Mouse (Mus musculus): Measurements from ENCODE around the gene Gm26920.

Gene Gm26920

DNA sequence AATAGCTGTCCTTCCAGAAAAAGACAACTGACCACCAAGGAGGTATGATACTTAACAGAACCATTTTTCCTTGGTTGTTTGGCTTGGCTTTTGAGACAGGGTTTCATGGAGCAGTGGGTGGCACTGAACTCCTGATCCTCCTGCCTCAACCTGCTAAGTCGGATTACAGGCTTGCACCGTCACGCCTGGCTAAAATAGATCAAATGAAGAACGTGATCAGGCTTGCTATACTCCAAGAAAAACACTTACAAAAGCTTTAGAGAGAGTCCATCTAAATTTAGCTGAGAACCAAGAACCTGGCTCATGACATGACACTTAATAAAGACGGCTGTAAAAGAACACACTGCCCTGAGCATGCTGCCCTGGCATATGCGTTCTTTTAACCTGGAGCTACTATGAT, 29.9 kb downstream of the Gm26920 start:
- DNase-seq (ENCODE audit: low read depth, low spot score) = no peak

DNA sequence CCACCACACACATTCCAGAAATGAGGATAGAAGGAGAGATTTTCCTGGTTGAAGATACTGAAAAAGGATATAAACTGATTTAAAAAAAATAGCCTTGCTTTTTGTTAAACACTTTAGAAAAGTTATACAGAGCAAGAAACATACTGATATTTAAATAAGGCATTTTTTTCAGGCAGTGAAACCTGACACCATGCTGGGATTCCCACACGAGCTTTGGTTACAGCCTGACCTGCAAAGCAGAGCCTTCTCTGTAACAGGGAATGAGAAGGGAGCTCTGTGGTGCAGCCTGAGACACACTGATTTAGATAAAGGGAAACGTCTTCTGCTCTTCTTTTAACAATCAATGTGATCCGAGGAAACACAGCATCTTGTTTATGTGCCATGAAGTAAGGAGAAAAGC, 36.6 kb downstream of the Gm26920 start:
- DNase-seq (ENCODE audit: low read depth, low spot score) = no peak

DNA sequence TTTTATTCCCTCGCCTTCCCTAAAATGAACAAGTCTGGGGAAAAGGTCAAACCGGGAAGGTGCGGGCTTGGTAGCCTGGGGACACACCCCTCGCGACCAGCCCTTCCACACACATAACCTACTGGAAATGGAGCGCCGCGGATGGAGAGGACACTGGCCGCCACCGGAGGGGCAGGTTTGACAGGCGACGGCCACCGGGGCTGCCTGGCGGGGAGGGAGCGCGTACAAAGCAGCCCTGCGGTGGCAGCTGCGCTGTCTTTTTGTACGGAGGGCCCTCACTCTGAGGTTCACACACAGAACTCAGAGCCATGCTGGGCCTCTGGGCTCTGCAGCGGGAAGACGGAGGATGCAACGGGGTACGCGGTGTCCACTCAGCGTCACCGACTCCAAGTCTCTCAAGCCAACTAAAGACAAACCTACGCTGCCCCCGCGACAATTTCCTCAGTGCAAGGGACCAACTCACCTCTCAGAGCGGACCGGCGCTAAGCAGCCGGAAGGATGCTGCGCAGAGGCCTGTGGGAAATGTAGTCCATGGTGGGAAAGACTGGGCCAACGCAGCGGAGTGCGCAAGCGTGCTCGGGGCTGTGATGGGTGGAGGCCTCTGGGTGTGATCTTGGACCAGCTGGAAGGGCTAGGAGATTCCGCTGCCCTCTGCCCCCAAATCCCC, 39.2 kb downstream of the Gm26920 start, which contains the start of gene Zfp14:
Zfp14 (minus strand) TSS at position 499 of the 667 bp plus-strand sequence.
- peak; percentile 93 for DNase-seq (ENCODE audit: low read depth, low spot score)

DNA sequence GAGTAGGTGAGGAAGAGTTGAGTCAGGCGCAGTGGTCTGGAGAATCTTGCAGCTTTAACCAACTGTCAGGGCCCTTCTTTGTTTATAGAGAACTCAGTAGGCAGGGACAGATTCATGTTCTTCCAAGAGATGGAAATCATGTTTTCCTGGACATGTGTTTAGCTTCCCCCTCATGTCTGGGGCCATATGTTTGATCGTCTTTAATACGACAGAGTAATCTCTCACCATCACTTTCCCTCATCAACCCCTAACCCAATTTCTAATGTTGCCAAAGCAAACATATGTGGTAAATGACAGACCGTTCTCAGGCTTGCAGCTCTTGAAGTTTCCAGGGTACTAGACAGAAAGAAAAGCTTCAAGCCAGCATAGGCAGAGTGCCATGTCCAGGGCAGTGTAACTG, 42.1 kb downstream of the Gm26920 start:
- DNase-seq (ENCODE audit: low read depth, low spot score) = no peak

DNA sequence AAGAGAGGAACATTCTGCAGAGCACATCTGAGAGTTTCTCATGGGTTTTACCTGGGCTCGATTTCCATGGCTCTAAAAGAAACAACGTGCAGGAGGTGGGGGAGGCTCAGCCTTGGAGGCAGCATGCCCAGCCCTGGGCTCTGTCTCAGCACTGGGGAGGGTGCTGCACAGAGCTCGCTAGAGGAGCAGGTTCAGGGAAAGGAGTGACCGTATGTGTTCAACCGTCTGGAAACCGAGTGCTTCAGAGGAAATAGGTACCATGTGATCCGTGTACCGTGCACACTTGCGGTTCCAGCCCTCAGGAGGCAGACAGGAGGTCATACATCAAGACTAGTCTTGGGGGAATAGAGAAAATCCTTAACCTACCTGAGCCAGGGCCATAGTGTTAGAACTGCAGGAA, 45.9 kb downstream of the Gm26920 start:
- no peak for DNase-seq (ENCODE audit: low read depth, low spot score)

DNA sequence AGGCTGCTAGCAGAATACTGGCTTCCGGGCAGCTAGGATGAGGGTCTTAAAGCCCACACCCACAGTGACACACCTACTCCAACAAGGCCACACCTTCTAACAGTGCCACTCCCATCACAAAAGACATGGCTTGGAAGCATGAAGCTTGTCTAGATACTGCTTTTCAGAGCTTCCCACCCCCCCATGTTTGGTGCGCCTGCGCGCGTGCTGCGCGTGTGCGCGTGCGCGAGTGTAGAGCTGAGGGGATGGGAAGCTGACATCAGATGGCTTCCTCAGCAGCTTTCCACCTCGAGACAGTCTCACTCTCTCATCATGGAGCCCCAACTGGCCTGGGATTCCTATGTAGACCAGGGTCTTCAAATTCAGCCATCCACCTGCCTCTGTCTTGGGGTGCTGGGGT, 55.9 kb downstream of the Gm26920 start:
- no peak for DNase-seq (ENCODE audit: low read depth, low spot score)

DNA sequence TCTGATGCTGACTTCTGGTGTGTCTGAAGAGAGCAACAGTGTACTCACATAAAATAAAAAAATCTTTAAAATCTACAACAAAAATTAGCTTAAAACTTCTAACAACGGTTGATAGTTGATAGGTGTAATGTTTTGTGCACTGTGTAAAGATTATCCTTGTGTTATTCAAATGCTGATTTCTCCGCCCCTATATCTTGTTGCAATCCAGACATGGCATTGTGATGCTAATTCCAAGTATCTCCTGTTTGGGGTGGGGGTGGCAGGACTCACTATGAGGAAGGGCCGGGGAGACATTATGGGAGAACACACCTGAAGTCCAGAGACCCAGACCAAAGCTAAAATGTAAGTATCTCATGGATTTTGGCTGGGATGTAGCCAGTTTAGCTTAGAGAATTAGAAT, 58.8 kb downstream of the Gm26920 start:
- DNase-seq (ENCODE audit: low read depth, low spot score) = no peak

DNA sequence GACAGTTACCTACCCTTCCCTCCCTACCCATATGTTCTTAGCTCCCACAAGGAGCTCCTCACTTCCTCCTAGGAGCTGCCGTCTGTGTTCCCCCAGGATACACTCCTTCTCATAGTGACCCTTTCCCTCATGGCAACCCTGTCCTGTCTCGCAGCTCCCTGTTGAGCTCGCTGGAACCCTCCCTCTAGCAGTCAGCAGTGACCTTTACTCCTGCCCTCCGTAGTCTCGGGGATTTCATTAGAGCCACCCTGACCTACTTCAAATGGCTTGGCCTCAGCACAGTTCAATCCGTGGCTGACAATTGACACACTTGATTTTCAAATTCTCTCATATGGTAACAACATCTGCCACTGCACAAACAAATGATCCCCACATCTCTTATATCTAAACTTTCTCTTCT, 59.5 kb downstream of the Gm26920 start:
- no peak for DNase-seq (ENCODE audit: low read depth, low spot score)

DNA sequence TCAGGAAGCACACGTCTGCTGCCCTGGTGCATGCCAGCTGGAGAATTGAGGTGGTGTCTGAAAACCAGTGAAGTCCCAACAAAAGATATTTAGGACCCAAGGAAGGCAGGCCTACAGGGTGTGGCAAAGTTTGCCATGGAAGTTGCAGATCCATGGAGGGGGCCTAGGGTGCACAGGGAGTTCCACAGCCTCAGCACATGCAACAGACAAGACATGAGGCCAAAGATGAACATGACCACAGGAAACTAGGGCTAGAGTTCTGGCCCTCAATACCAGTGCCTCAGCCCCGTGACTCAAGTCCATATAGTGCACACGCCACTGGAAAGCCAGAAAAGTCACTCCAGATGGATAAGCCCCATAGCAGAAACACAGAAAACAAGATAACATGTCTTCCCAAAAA, 61.6 kb downstream of the Gm26920 start:
- no peak for DNase-seq (ENCODE audit: low read depth, low spot score)

DNA sequence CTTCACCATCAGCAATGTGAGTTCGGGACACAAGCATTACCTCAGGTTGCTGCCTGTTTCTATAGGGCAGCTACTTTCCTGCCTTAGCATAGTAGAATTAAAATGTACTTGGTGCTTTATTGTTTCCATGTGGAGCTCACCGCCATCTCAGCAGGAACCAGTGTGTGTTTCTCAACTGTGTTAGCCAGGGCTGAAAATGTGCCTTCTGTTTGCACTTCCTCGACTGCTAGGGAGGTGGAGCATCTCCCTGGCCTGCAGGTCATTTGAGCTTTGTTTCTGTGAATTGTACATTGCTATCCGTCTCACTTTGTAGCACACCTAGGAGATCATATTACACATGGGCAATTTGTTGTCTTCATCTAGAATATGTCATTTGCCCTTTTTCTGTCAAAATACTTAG, 62.9 kb downstream of the Gm26920 start:
- no peak for DNase-seq (ENCODE audit: low read depth, low spot score)

DNA sequence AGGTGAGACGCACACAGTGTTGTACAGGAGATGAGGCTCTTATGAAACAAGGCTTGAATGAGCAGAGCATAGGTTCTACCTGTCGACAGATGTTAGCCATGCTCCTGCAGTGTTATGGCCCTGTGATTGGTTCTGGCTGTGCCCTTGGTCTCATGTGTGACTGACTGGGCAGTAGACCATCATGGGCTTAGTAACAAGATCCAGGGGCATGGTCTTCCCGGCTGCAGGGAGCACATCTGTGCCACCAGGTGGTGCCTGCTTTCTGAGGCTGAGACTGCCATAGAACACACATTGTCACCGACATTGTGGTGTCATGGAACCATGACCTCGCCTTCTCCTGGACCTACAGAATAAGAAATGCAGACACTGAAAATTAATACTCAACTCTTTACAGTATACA, 64.9 kb downstream of the Gm26920 start:
- DNase-seq (ENCODE audit: low read depth, low spot score) = no peak

DNA sequence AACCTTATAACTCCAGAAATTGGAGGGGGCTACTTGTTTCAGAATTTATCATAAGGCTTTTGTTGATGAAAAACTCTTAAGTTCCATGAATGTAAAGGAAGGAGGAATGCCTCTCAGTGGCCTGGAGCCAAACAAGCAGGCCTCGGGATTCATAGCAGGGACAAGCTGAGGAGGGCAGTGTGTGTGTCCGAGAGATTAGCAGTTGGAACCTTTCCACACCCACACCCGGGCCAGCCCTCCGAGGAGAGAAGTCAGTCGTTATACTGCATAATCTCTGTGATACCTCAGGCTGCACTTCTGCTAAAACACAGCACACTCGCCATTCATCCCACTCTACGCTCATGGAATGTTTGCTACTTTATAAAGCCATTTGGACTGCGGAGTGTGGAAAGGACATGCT, 66.4 kb downstream of the Gm26920 start:
- DNase-seq (ENCODE audit: low read depth, low spot score) = no peak

DNA sequence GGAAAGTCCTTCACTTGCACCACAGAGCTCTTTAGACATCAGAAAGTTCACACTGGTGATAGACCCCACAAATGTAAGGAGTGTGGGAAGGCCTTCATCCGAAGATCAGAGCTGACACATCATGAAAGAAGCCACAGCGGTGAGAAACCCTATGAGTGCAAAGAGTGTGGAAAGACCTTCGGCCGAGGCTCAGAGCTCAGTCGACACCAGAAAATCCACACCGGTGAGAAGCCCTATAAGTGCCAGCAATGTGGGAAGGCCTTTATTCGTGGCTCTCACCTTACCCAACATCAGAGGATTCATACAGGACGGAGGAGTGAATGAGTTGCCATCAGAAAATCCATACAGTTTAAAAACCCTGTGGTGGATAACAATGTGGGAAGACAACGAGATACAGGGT, 66.9 kb downstream of the Gm26920 start:
- no peak for DNase-seq (ENCODE audit: low read depth, low spot score)

DNA sequence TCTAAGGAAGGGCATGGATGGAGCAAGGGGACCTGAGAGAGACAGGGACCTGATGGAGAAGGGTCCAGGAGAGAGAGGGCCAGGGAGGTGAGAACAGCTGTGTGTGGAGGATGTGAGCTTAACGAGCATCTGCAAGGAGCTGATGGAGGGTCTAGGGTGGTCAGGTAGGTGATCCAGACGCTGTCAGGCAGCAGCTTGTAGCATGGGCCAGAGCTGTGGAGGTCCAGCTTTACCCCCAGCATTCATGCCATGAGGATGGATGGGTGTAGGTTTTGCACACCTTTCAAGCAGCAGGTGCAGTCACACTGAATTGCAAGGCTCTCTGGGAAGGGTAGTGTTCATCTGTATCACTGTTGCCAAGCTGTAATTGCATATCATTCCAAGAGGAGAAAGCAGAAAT, 70.7 kb downstream of the Gm26920 start:
- no peak for DNase-seq (ENCODE audit: low read depth, low spot score)

DNA sequence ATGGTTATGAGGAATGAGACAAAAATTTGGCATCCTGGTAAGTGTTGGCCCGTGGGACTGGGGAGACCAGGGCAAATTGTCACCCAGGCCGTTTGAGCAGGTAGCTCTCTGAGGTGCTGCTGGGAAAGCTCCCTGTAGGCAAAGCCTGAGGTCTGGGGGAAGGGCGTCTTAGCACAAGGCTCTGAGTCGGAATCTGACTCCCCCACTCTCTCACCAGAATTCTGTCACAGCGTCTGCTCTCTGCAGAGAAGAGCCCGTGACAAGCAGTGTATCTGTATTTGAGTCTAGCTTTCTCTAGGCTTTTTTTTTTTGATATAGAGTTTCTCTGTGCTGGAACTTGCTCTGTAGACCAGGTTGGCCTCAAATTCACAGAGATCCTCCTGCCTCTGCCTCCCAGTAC, 73.0 kb downstream of the Gm26920 start:
- DNase-seq (ENCODE audit: low read depth, low spot score) = no peak

DNA sequence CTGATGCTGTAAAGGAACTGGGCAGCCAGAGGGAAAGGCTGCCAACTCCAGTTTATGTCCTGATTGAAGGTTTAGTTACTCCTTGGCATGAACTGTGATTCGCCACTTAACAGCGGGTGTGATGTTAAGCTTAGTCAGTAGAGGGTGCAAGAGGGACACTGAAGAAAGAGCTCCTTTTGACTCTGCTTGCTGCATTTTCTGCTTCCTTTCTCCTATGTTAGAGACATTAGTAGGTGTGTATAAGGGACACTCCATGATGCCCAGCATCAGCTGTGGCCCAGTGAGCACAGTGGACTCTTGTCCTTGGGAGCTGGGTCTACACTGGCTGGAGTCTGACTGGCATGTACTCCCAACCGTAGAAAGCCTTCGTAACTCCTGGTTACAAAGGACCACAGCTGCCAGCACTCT, 77.2 kb downstream of the Gm26920 start:
- DNase-seq (ENCODE audit: low read depth, low spot score) = peak; percentile 42

DNA sequence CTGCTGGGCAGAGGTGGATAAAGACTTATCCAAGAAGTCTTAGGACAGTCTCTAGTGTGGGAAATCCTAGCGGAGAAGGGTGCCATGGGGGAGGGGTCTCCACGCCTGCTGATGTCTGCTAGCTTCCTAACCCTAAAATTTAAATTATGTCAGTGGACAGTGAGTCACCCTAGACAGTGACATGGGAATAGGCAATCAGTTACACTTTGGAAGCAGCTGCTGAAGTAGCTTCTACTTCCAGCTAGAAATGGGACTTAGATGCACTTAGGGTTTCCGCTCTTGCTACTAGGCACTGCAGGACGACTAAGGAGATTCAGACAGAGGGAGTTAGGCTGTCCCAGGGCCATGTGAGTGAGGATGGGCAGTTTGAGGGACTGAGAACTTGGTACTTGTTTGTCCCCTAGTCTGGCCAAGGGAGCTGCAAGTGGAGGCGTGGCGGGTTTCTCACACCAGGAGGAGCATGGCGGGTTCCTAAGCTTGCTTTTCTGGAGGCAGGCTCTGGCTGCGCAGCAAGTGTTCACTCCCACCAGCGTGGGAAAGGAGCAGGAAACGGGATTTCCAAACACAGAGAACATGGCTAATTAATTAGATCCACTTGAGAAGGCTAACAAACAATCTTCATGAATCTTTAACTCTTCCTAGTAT, 79.5 kb downstream of the Gm26920 start:
- no peak for DNase-seq (ENCODE audit: low read depth, low spot score)

DNA sequence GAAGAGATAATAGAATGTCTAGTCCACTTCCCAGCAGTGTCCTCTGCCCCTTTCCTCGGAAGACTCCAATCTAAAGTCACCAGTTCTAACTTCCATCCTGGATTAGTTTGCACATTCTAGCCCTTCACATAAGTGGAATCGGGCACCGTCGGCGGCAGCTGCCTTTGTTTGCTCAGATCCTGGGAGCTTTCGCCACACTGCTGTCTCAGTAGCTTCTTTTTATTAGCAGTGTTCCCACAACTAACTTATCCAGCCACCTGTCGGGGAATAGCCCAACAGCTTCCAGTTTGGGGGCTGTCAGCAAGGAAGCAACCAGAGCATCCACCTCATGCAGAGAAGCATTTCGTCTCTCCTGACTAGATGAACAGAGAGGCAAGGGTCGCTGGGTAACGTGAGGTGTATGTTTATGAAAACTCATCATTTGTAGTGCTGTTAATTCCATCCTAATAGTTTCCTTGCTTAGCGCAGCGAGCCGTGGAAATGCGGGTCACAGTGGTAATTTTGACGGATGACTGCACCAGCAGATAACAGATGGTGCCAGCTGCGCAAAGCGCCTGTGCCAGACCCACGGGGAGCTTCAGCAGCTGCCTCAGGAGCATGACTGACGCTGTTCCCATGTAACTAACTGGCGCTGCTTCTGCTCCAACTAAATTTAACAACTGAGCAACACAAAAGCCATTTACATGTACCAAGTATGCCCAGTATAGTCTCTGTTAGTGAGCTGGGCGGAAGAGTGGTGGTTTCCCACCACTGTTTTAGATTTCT, 80.7 kb downstream of the Gm26920 start:
- DNase-seq (ENCODE audit: low read depth, low spot score) = no peak

DNA sequence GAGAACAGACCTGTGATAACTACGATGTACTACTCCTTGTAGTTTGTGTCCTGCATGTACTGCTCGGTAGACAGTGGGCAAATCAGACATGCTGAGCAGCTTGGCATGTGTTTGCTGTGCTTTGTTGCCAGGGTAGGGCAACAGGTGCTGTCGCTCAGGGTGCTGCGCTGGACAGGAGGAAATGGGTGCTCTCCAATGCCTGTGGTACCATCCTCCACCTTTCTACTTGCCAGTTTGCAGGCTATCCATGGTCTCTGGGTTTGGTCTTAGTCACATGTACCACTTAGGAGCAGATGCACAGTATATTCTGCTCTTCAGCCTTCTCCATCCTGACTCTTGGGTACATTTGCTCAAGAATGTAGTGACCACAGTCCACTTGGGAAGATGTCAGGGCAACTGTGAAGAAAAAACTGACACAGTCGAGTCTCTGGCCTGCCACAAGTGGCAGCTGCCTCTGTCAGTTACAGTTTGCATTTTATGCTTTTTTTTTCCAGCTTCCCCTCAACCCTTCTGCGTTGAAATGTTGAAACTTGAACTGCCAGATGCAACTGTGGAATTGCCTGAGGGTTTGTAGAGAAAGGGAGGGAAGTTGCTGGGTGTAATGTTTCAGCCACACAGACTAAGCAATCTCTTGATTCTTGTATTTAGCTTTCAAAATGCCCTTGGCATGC, 82.1 kb downstream of the Gm26920 start:
- no peak for DNase-seq (ENCODE audit: low read depth, low spot score)

DNA sequence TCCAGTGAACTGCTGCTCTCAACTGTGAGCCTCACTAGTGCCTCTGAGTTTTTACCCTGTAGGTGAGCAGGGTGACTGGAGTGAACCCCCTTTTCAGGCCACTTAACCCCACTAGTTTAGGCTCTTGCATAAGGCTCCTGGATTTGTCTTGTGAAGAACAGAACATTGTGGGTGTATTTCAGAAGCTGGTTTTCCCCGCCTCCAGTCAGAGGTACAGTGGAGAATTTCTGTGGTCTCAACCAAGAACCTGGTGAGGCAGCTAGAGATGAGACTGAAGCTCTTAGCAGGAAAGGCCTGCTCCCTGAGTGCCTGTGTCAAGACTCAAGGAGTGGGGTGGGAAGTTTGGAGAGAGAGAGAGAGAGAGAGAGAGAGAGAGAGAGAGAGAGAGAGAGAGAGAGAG, 82.6 kb downstream of the Gm26920 start:
- DNase-seq (ENCODE audit: low read depth, low spot score) = no peak

Data from A20 (cell line).